In genomic region chr15:52954715-52955593, GRCm38 (mm10) we compare ENCODE assay signal across 27 mouse cellular contexts.
DNase-seq lines count a peak whose midpoint lies in the region; ATAC-seq and TF ChIP-seq lines count a peak whose summit lies in the region.
"Had no signal": no experiment of that assay in that cellular context is flagged by ENCODE, and none has a peak within 500 bp of the region (broad histone marks: within the 10 kb centered on the region; RNA-seq: fewer than 3 reads in every experiment).

No protein-coding gene starts in this region.

- intact Hi-C loops in gastrocnemius, adult 2 months (cut with DNase I): no loop called here

- H3K9me3 ChIP-seq in G1E (replicated peaks): no peaks in the 10 kb centered on the region
- no peaks in the 10 kb centered on the region for H3K9me3 ChIP-seq in intestine, embryonic 15.5 days
- no peaks in the 10 kb centered on the region for H3K9me3 ChIP-seq in liver, postnatal 0 days (ENCODE audit: low read length)
- H3K9me3 ChIP-seq: embryonic facial prominence, embryonic 10.5 days; embryonic facial prominence, embryonic 13.5 days; forebrain, embryonic 12.5 days; heart, embryonic 10.5 days; heart, embryonic 13.5 days; hindbrain, embryonic 12.5 days; hindbrain, embryonic 15.5 days had no signal

- no peak overlapping the region for H3K9ac ChIP-seq in intestine, embryonic 15.5 days
- H3K9ac ChIP-seq in liver, postnatal 0 days (replicated peaks): no peak overlapping the region
- H3K9ac ChIP-seq: embryonic facial prominence, embryonic 13.5 days; forebrain, embryonic 12.5 days; heart, embryonic 13.5 days; hindbrain, embryonic 12.5 days; hindbrain, embryonic 15.5 days had no signal

- H3K27me3 ChIP-seq in G1E (ENCODE audit: insufficient read depth, low read length): no peaks in the 10 kb centered on the region
- H3K27me3 ChIP-seq in intestine, embryonic 15.5 days (replicated peaks): no peaks in the 10 kb centered on the region
- no peaks in the 10 kb centered on the region for H3K27me3 ChIP-seq in liver, postnatal 0 days (ENCODE audit: insufficient read depth, low read length)
- H3K27me3 ChIP-seq: embryonic facial prominence, embryonic 13.5 days; forebrain, embryonic 12.5 days; heart, embryonic 13.5 days; hindbrain, embryonic 12.5 days; hindbrain, embryonic 15.5 days had no signal

- peaks cover 14% of the 10 kb centered on the region; the same call in 1 of the 2 replicates for H3K4me1 ChIP-seq in G1E (ENCODE audit: insufficient read depth, low read depth, low read length)
- H3K4me1 ChIP-seq in intestine, embryonic 15.5 days (replicated peaks): no peaks in the 10 kb centered on the region
- no peaks in the 10 kb centered on the region for H3K4me1 ChIP-seq in liver, postnatal 0 days (ENCODE audit: insufficient read depth)
- H3K4me1 ChIP-seq: embryonic facial prominence, embryonic 10.5 days; embryonic facial prominence, embryonic 13.5 days; forebrain, embryonic 12.5 days; heart, embryonic 10.5 days; heart, embryonic 13.5 days; hindbrain, embryonic 12.5 days; hindbrain, embryonic 15.5 days had no signal

- no peak overlapping the region for H3K4me3 ChIP-seq in gastrocnemius, adult 2 months
- H3K4me3 ChIP-seq in G1E (ENCODE audit: low read depth, low read length): no peak overlapping the region
- H3K4me3 ChIP-seq in intestine, embryonic 15.5 days (replicated peaks): no peak overlapping the region
- no peak overlapping the region for H3K4me3 ChIP-seq in liver, postnatal 0 days (ENCODE audit: low read depth, low read length)
- H3K4me3 ChIP-seq: embryonic facial prominence, embryonic 10.5 days; embryonic facial prominence, embryonic 13.5 days; erythroblast, embryonic 14.5 days; forebrain, embryonic 12.5 days; heart, adult 2 months; heart, embryonic 10.5 days; heart, embryonic 13.5 days; hindbrain, embryonic 12.5 days; hindbrain, embryonic 15.5 days had no signal

- peak; percentile 16 for DNase-seq in gastrocnemius, adult 2 months
- DNase-seq in gastrocnemius, postnatal 25 days: no peak
- DNase-seq in G1E (ENCODE audit: low spot score): no peak
- peak; percentile 34 for DNase-seq in skeletal muscle tissue, adult 2 months (ENCODE audit: low read depth, low spot score)
- no peak for DNase-seq in thymus, postnatal 0 days (ENCODE audit: low spot score)
- no peak for DNase-seq in lung, postnatal 25 days (ENCODE audit: low spot score)
- DNase-seq in liver, postnatal 0 days: no peak
- DNase-seq: adrenal gland, adult 2 months; adrenal gland, postnatal 14 days; cerebellum, adult 11 months; cerebellum, adult 2 months; cerebellum, adult 9-11 months; cerebellum, postnatal 36 days; embryo, embryonic 11 days; gastrocnemius, postnatal 14 days; heart, adult 2 months; heart, postnatal 14 days had no signal

- no peak for TF ChIP-seq CTCF in gastrocnemius, adult 2 months (IDR thresholded peaks at IDR 0.05)
- no peak for TF ChIP-seq CTCF in G1E (IDR thresholded peaks at IDR 0.05; ENCODE audit: low read depth, low read length)
- TF ChIP-seq CTCF in liver, postnatal 0 days (IDR thresholded peaks at IDR 0.05; ENCODE audit: low read depth): no peak

- H3K4me2 ChIP-seq in intestine, embryonic 15.5 days (replicated peaks): 0 out of 2 replicates have a peak overlapping the region, but pooled peaks have one; percentile 3
- H3K4me2 ChIP-seq in liver, postnatal 0 days (ENCODE audit: low read depth, low read length): no peak overlapping the region
- H3K4me2 ChIP-seq: embryonic facial prominence, embryonic 13.5 days; forebrain, embryonic 12.5 days; heart, embryonic 13.5 days; hindbrain, embryonic 12.5 days; hindbrain, embryonic 15.5 days had no signal

- WGBS in intestine, embryonic 15.5 days: 57% methylated on average over 7 of the region's 7 CpGs
- WGBS in liver, postnatal 0 days (ENCODE audit: insufficient replicate concordance): 72% methylated on average over 7 of the region's 7 CpGs

- peak; percentile 75 for ATAC-seq in G1E (ENCODE audit: extremely low read depth, insufficient number of reproducible peaks, low FRiP score, poor library complexity, severe bottlenecking)
- ATAC-seq in intestine, embryonic 15.5 days: peak; percentile 97
- ATAC-seq in liver, postnatal 0 days: no peak
- ATAC-seq: forebrain, embryonic 16.5 days had no signal

- TF ChIP-seq EP300 in liver, postnatal 0 days (IDR thresholded peaks at IDR 0.05; ENCODE audit: low read depth): no peak

- no peaks in the 10 kb centered on the region for H3K36me3 ChIP-seq in G1E (replicated peaks)
- H3K36me3 ChIP-seq in intestine, embryonic 15.5 days: no peaks in the 10 kb centered on the region
- no peaks in the 10 kb centered on the region for H3K36me3 ChIP-seq in liver, postnatal 0 days (replicated peaks; ENCODE audit: insufficient read depth, low read length)
- H3K36me3 ChIP-seq: embryonic facial prominence, embryonic 10.5 days; embryonic facial prominence, embryonic 13.5 days; forebrain, embryonic 12.5 days; heart, embryonic 10.5 days; heart, embryonic 13.5 days; hindbrain, embryonic 12.5 days; hindbrain, embryonic 15.5 days had no signal

- 0 out of 2 replicates have a peak overlapping the region, but pooled peaks have one; percentile 1 for H3K27ac ChIP-seq in gastrocnemius, adult 2 months
- H3K27ac ChIP-seq in intestine, embryonic 15.5 days: no peak overlapping the region
- H3K27ac ChIP-seq in liver, postnatal 0 days (ENCODE audit: low read depth): no peak overlapping the region
- H3K27ac ChIP-seq: embryonic facial prominence, embryonic 10.5 days; embryonic facial prominence, embryonic 13.5 days; forebrain, embryonic 12.5 days; heart, adult 2 months; heart, embryonic 10.5 days; heart, embryonic 13.5 days; hindbrain, embryonic 12.5 days; hindbrain, embryonic 15.5 days had no signal

Comparison
In these comparisons a context has a peak if more than half of its experiments do, and no peak if none do; other contexts are left out.
1. DNase-seq: peak in gastrocnemius, adult 2 months (single experiment) and skeletal muscle tissue, adult 2 months (single experiment); none in gastrocnemius, postnatal 25 days (single experiment), G1E (single experiment), thymus, postnatal 0 days (single experiment), lung, postnatal 25 days (single experiment) and liver, postnatal 0 days (single experiment).